Mouse (Mus musculus) brain, embryonic 14.5 days (tissue): Measurements from ENCODE around the gene Gm21974. TPM values are rescaled to one million over a fixed set of nuclear protein-coding genes. Genes with fewer than 3 reads are reported as not detected.
"Not testable (repeated sequence)": the region's sequence is repeated elsewhere in the genome, so short reads cannot be mapped to it uniquely, and the experiment has no call there.

Source experiments
- DNase-seq: peaks from one replicate; pipeline ENCODE4 v3.0.0-alpha.2; 2011; ENCODE audit warnings: low read depth
- CTCF ChIP-seq: fragments of 200-500 bp; IDR thresholded peaks from 2 replicates; pipeline ENCODE4 v1.5.1; 2012; ENCODE audit warnings: inconsistent platforms, mild to moderate bottlenecking, moderate library complexity, borderline replicate concordance; ENCODE audit not compliant: insufficient read depth, insufficient read length; ENCODE audit errors: extremely low read depth
- POLR2A ChIP-seq: fragments of 200-500 bp; IDR thresholded peaks from 2 replicates; pipeline ENCODE4 v1.6.1; 2012; ENCODE audit warnings: mild to moderate bottlenecking, inconsistent platforms, borderline replicate concordance; ENCODE audit not compliant: poor library complexity, insufficient read depth, insufficient read length, severe bottlenecking; ENCODE audit errors: extremely low read depth
- polyA plus RNA-seq: library from polyadenylated mRNA; depleted of rRNA; stranded (reverse); fragments of >200 nt; gene quantifications from 2 replicates; pipeline ENCODE4 v1.2.3, GENCODE M21; 2012; rRNA removed

Gene Gm21974
- polyA plus RNA-seq, 1 experiment, result not detected

GRCm38 (mm10) chr7:127867641-127868040 is 27.6 kb downstream of the Gm21974 start:
- no peak for DNase-seq

DNA sequence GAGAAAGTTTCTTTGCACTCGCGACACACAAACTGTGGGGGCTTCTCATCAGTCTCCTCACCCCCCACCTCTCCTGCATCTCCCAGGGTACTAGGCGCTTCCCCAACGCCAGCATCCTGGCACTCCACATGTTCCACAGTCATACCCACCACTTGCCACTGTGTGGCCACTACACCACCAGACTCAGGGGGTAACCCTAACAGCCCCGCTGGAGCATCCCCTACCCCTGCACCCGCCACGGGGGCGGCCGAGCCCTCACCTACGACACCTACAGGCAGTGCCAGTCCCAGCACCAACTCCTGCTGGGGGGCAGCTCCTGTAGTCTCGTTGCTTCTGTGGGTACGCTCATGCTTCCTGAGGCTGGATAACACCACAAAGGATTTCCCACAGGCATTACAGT is 28.8 kb downstream of the Gm21974 start:
- TF ChIP-seq POLR2A (no peak), CTCF (no peak)
- DNase-seq, result no peak

More at GRCm38 (mm10) chr7:127867641-127868040, 27.6 kb downstream of the Gm21974 start:
- no peak for TF ChIP-seq CTCF
- TF ChIP-seq POLR2A, result no peak

DNA sequence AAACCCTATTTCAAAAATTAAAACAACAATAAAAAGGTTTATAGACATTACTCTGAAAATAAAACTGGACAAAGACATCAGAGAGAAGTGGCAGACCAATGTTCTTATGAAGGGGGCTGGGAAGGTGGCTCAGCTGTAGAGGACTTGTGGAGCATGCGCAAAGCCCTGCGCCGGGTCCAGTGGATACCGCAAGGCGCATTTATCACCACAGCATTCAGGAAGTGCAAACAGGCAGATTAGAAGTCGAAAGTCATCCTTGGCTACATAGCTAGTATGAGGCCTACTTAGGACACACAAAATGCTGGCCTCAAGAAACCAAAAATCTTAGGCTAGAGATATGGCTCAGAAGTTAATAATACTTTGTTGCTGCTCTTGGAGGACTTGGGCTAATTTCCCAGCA is 37.0 kb downstream of the Gm21974 start:
- TF ChIP-seq POLR2A (no peak), CTCF (no peak)
- no peak for DNase-seq

GRCm38 (mm10) chr7:127850906-127851305 is 44.3 kb downstream of the Gm21974 start:
- TF ChIP-seq POLR2A (no peak), CTCF (no peak)
- no peak for DNase-seq

GRCm38 (mm10) chr7:127849973-127850875 is 45.0 kb downstream of the Gm21974 start:
- no peak for DNase-seq
- no peak for TF ChIP-seq CTCF
- TF ChIP-seq POLR2A, result no peak

GRCm38 (mm10) chr7:127842001-127842718 is 53.1 kb downstream of the Gm21974 start:
- peak; percentile 83 for DNase-seq
- TF ChIP-seq CTCF (no peak), POLR2A (no peak)

- peak; percentile 27; the same call in 1 of the 2 replicates for TF ChIP-seq POLR2A
- no peak for TF ChIP-seq CTCF
- DNase-seq, result peak; percentile 98
Observed at GRCm38 (mm10) chr7:127841340-127842000, 53.8 kb downstream of the Gm21974 start.

- DNase-seq, result no peak
- TF ChIP-seq POLR2A, result no peak
- TF ChIP-seq CTCF, result no peak
Observed at GRCm38 (mm10) chr7:127840886-127841285, 54.4 kb downstream of the Gm21974 start.

DNA sequence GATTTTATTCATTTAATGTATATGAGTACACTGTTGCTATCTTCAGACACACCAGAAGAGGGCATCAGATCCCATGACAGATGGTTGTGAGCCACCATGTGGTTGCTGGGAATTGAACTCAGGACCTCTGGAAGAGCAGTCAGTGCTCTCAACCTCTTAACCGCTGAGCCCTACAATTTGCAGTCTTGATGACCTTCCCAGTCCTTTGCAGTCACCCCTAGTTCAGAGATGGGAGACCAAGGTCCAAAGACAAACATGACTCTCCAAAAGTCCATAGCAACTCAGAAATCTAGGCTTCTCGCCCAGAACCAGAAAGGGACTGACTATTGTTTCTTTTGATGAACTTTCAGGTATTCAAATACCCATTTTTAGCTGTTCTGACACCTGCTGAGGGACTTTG is 55.2 kb downstream of the Gm21974 start:
- not testable (repeated sequence) for DNase-seq

GRCm38 (mm10) chr7:127837878-127838277 is 57.4 kb downstream of the Gm21974 start:
- not testable (repeated sequence) for DNase-seq

DNA sequence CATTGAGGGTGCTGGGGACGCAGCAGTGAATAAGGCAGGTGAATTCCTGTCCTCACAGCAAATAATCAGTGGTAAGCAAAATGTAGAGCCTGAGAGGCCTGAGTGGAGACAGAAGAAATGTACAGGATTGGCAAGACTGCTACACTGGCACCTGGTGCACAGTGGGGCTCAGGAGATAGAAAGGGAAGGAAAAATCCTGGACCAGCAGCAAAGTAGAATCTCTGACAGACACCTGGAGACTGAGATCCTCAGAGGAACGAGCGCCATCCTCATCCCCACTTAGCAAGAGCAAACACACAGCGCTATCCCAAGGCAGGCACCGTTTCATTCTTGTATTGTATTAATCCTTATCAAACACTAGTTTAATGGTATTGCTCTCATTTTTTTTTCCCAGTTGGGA is 57.8 kb downstream of the Gm21974 start:
- TF ChIP-seq CTCF (no peak), POLR2A (no peak)
- no peak for DNase-seq

Other genes starting within 250 kb of the Gm21974 start
- gene Bcl7c, start 186.5 kb downstream of the Gm21974 start, polyA plus RNA-seq, result 51.0 and 78.6 TPM in 2 replicates
- 8.0 and 12.2 TPM in 2 replicates for gene Ctf1, start 182.7 kb downstream of the Gm21974 start, polyA plus RNA-seq
- not detected in 2 replicates for gene Ctf2, start 163.3 kb downstream of the Gm21974 start, polyA plus RNA-seq
- gene Fbxl19, start 150.9 kb downstream of the Gm21974 start, polyA plus RNA-seq, result 138 and 171 TPM in 2 replicates
- gene Orai3, start 125.6 kb downstream of the Gm21974 start, polyA plus RNA-seq, result 9.3 and 11.2 TPM in 2 replicates
- gene Setd1a, start 118.8 kb downstream of the Gm21974 start, polyA plus RNA-seq, result 8.9 and 23.2 TPM in 2 replicates
- gene Gm49388, start 109.8 kb downstream of the Gm21974 start, polyA plus RNA-seq, result not detected in 2 replicates
- 13.8 and 14.2 TPM in 2 replicates for gene Hsd3b7, start 94.8 kb downstream of the Gm21974 start, polyA plus RNA-seq
- 35.3 and 36.0 TPM in 2 replicates for gene Stx4a, start 71.2 kb downstream of the Gm21974 start, polyA plus RNA-seq
- 79.9 and 128 TPM in 2 replicates for gene Stx1b, start 70.9 kb downstream of the Gm21974 start, polyA plus RNA-seq
- gene Zfp646, start 19.2 kb downstream of the Gm21974 start, polyA plus RNA-seq, result 22.3 and 28.1 TPM in 2 replicates
- gene Zfp668, start 18.6 kb downstream of the Gm21974 start, polyA plus RNA-seq, result 21.7 and 31.7 TPM in 2 replicates
- gene Prss53, start 4.5 kb downstream of the Gm21974 start, polyA plus RNA-seq, result 2.2 and 3.5 TPM in 2 replicates
- 68.2 and 78.7 TPM in 2 replicates for gene Vkorc1, start 163 bp upstream of the Gm21974 start, polyA plus RNA-seq
- 59.5 and 79.8 TPM in 2 replicates for gene Bckdk, start 8.6 kb upstream of the Gm21974 start, polyA plus RNA-seq
- 44.8 and 47.7 TPM in 2 replicates for gene Kat8, start 17.1 kb upstream of the Gm21974 start, polyA plus RNA-seq
- 0.51 and 0.97 TPM in 2 replicates for gene Prss8, start 34.6 kb upstream of the Gm21974 start, polyA plus RNA-seq
- gene Prss36, start 51.3 kb upstream of the Gm21974 start, polyA plus RNA-seq, result 11.2 and 16.6 TPM in 2 replicates
- gene Fus, start 72.0 kb upstream of the Gm21974 start, polyA plus RNA-seq, result 596 and 633 TPM in 2 replicates
- 6.9 and 10.1 TPM in 2 replicates for gene Pycard, start 98.4 kb upstream of the Gm21974 start, polyA plus RNA-seq
- gene Trim72, start 108.5 kb upstream of the Gm21974 start, polyA plus RNA-seq, result 0.92 and 1.0 TPM in 2 replicates
- gene Itgam, start 167.2 kb upstream of the Gm21974 start, polyA plus RNA-seq, result 1.2 and 1.3 TPM in 2 replicates
- 0.03 TPM in 1 of 2 replicates, not detected in the other for gene Gm49368, start 167.2 kb upstream of the Gm21974 start, polyA plus RNA-seq
- gene Itgax, start 234.1 kb upstream of the Gm21974 start, polyA plus RNA-seq, result 0.08 and 0.22 TPM in 2 replicates